Mouse (Mus musculus): ENCODE results near the gene Tmem107. TPM values are rescaled to one million over a fixed set of nuclear protein-coding genes. Genes with fewer than 3 reads are reported as not detected.

Gene Tmem107
- total RNA-seq, 2 experiments from 2014 or later, result 8.1 to 11.9 TPM

- no peak for DNase-seq (ENCODE audit: low spot score in 2 of 2)
Observed at GRCm38 (mm10) chr11:69058729-69059356, 11.8 kb upstream of the Tmem107 start.

GRCm38 (mm10) chr11:69059357-69059974 lies 11.1 kb upstream of the Tmem107 start, which contains the start of gene Borcs6:
Gene Borcs6, plus strand, starts transcription at chr11:69059717.
- peak; percentile 83 to 88 for DNase-seq (ENCODE audit: low spot score in 2 of 2)

- DNase-seq (ENCODE audit: low spot score in 2 of 2), result peak; percentile 61 to 64
Observed at GRCm38 (mm10) chr11:69059975-69060411, 10.6 kb upstream of the Tmem107 start.

GRCm38 (mm10) chr11:69060448-69061254 lies 10.0 kb upstream of the Tmem107 start:
- peak; percentile 46 to 49 for DNase-seq (ENCODE audit: low spot score in 2 of 2)

- no peak for DNase-seq (ENCODE audit: low spot score in 2 of 2)
Observed at GRCm38 (mm10) chr11:69061255-69061912, 9.2 kb upstream of the Tmem107 start.

GRCm38 (mm10) chr11:69062194-69062760 lies 8.3 kb upstream of the Tmem107 start:
- DNase-seq (ENCODE audit: low spot score in 2 of 2), result peak; percentile 83 to 87

GRCm38 (mm10) chr11:69062761-69063224 lies 7.8 kb upstream of the Tmem107 start:
- DNase-seq (ENCODE audit: low spot score in 2 of 2), result peak; percentile 96 to 98

- DNase-seq (ENCODE audit: low spot score in 2 of 2), result peak; percentile 84 to 85
Observed at GRCm38 (mm10) chr11:69063413-69064201, 7.0 kb upstream of the Tmem107 start.

- DNase-seq (ENCODE audit: low spot score in 2 of 2), result no peak
Observed at GRCm38 (mm10) chr11:69064259-69065133, 6.1 kb upstream of the Tmem107 start.

- DNase-seq (ENCODE audit: low spot score in 2 of 2), result no peak
Observed at GRCm38 (mm10) chr11:69065394-69065925, 5.1 kb upstream of the Tmem107 start.

- peak in 1 of 2 experiments; percentile 46 for DNase-seq (ENCODE audit: low spot score in 2 of 2)
Observed at GRCm38 (mm10) chr11:69066163-69066861, 4.3 kb upstream of the Tmem107 start.

GRCm38 (mm10) chr11:69066956-69067355 lies 3.6 kb upstream of the Tmem107 start:
- peak; percentile 87 to 91 for DNase-seq (ENCODE audit: low spot score in 2 of 2)

- no peak for DNase-seq (ENCODE audit: low spot score in 2 of 2)
Observed at GRCm38 (mm10) chr11:69067601-69068000, 3.0 kb upstream of the Tmem107 start.

- no peak for DNase-seq (ENCODE audit: low spot score in 2 of 2)
Observed at GRCm38 (mm10) chr11:69070093-69070492, 513 bp upstream of the Tmem107 start.

- DNase-seq (ENCODE audit: low spot score in 2 of 2), result no peak
Observed at GRCm38 (mm10) chr11:69071262-69071661, 656 bp downstream of the Tmem107 start.

- no peak for DNase-seq (ENCODE audit: low spot score in 2 of 2)
Observed at GRCm38 (mm10) chr11:69072234-69072633, 1.6 kb downstream of the Tmem107 start.

GRCm38 (mm10) chr11:69072666-69073064 lies 2.1 kb downstream of the Tmem107 start:
- no peak for DNase-seq (ENCODE audit: low spot score in 2 of 2)

Measured in adrenal gland, adult 18-20 months (tissue).